Mouse (Mus musculus): ENCODE results near the gene Wipf1. TPM values are rescaled to one million over a fixed set of nuclear protein-coding genes. Genes with fewer than 3 reads are reported as not detected.

Gene Wipf1
- total RNA-seq, 2 experiments from 2014 or later: 14.0 to 16.7 TPM

- intact Hi-C loops (cut with DNase I): no loop called here
- DNase-seq (ENCODE audit: low spot score): no peak
These were observed 126.0 kb downstream of the Wipf1 start for GRCm38 (mm10) chr2:73403385-73404013.

- intact Hi-C loops (cut with DNase I): no loop called here
These were observed 127.8 kb downstream of the Wipf1 start for GRCm38 (mm10) chr2:73401689-73402088.

GRCm38 (mm10) chr2:73397476-73397875, 132.1 kb downstream of the Wipf1 start:
- DNase-seq (ENCODE audit: low spot score): no peak
- intact Hi-C loops (cut with DNase I): no loop called here

More at GRCm38 (mm10) chr2:73401689-73402088, 127.8 kb downstream of the Wipf1 start:
- no peak for DNase-seq (ENCODE audit: low spot score)

DNA sequence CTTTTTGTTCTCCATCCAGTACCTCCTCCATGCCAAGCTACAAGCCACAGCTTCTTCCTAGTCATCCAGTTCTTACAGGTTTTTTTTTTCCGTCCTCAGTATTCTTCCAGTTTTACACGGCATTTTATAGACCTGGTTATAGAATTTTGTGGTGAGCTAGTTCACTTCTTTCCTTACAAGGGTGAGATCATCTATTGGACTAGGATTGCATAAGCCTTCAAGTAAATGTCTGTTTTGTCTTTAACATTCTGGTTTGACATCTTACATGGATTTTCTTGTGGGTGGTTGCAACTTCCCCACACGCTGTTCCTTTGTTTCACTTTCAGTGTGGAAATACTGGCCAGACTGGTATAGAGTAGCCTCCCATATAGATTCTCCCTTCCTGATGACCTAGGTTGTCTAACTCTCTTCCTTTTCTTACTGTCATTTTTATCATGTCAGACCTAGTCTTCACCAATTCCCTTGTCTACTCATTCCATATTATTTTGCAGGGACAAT, 132.7 kb downstream of the Wipf1 start:
- intact Hi-C loops (cut with DNase I): no loop called here
- DNase-seq (ENCODE audit: low spot score): no peak

DNA sequence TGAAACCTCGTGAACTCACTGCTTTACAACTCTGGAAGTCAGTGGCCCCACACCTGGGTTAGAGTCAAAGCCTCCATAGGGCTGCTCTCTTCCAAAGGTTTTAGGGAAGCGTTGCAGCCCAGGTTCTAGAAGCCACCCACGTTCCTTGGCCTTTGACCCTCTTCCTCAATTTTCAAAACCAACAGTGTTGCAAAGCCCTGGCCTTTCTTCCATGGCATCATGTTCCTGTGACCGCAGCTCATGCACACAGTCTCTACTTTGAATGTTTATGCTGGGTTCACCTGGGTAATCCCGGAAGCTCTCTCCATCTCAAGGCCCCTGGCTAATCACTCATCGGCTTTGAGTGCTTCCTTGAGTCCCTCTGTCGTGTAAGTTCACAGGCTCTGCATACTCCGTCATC, 134.0 kb downstream of the Wipf1 start:
- no peak for DNase-seq (ENCODE audit: low spot score)
- intact Hi-C loops (cut with DNase I): no loop called here

DNA sequence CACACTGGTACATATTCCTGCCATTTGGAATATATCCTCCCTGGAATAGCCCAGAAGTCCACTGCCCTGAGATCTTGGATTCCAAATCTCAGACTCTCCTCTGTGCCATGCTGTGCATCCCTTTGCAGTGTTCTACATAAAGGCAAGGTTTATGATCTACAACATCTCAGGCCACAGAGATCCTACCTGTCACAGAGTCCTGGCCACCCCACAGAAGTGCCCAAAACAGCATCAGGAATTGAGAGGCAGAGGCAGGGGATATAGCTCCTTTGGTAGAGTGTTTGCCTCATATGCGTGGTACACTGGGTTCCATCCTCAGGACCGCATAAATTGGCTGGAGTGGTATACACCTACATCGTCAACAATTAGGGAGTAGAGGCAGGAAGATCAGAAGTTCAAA, 135.1 kb downstream of the Wipf1 start:
- DNase-seq (ENCODE audit: low spot score): no peak
- intact Hi-C loops (cut with DNase I): no loop called here

DNA sequence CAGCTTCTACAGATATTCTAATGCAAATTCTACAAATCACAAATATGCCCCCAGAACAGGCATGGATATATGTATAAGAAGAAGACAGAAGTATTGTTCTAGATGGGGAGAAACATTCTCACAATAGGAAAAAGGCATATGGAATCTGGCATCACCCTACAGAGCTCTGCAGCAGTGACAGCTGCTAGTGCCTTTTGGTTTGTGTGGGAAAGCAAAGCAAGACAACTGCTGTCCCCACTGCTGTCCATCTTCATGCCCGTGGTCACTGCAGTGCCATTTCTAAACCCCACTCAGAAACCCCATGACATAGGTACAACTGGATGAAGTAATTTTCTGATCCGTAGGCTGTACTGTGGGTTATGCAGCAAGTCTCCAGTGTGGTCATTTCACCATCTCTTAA, 136.8 kb downstream of the Wipf1 start:
- intact Hi-C loops (cut with DNase I): no loop called here
- DNase-seq (ENCODE audit: low spot score): no peak

- DNase-seq (ENCODE audit: low spot score): no peak
- intact Hi-C loops (cut with DNase I): loop anchor here (5.0 to 10.0 kb wide), 3 partner anchors 78 to 505 kb away; partner anchors contain the start of genes Atf2, Cir1, Ola1 and Scrn3
These were observed 139.6 kb downstream of the Wipf1 start for GRCm38 (mm10) chr2:73389951-73390350.

GRCm38 (mm10) chr2:73387806-73388205, 141.7 kb downstream of the Wipf1 start:
- no peak for DNase-seq (ENCODE audit: low spot score)
- intact Hi-C loops (cut with DNase I): loop anchor here (5.0 to 10.0 kb wide), 3 partner anchors 76 to 507 kb away; partner anchors contain the start of genes Atf2, Cir1, Ola1 and Scrn3

GRCm38 (mm10) chr2:73386356-73387046, 143.0 kb downstream of the Wipf1 start, which contains the start of gene Gpr155:
TSS of gene Gpr155 (minus strand) at chr2:73386572.
- intact Hi-C loops (cut with DNase I): loop anchor here (5.0 to 10.0 kb wide), 3 partner anchors 74 to 508 kb away; partner anchors contain the start of genes Atf2, Cir1, Ola1 and Scrn3
- peak; percentile 100 for DNase-seq (ENCODE audit: low spot score)

GRCm38 (mm10) chr2:73385641-73386355, 143.7 kb downstream of the Wipf1 start:
- intact Hi-C loops (cut with DNase I): loop anchor here (5.0 to 10.0 kb wide), 3 partner anchors 73 to 509 kb away; partner anchors contain the start of genes Atf2, Cir1, Ola1 and Scrn3
- DNase-seq (ENCODE audit: low spot score): no peak

- no peak for DNase-seq (ENCODE audit: low spot score)
- intact Hi-C loops (cut with DNase I): loop anchor here (5.0 to 10.0 kb wide), 3 partner anchors 73 to 510 kb away; partner anchors contain the start of genes Atf2, Cir1, Ola1 and Scrn3
These were observed 144.4 kb downstream of the Wipf1 start for GRCm38 (mm10) chr2:73385172-73385571.

- intact Hi-C loops (cut with DNase I): loop anchor here (10.0 kb wide), 2 partner anchors 166 to 514 kb away; partner anchors contain the start of genes Atf2 and Ola1
- no peak for DNase-seq (ENCODE audit: low spot score)
These were observed 149.1 kb downstream of the Wipf1 start for GRCm38 (mm10) chr2:73380298-73380975.

- intact Hi-C loops (cut with DNase I): loop anchor here (10.0 kb wide), 2 partner anchors 165 to 515 kb away; partner anchors contain the start of genes Atf2 and Ola1
- DNase-seq (ENCODE audit: low spot score): no peak
These were observed 149.9 kb downstream of the Wipf1 start for GRCm38 (mm10) chr2:73379656-73380055.

Other genes with a start within 250 kb of the Wipf1 start
- 10 to 100 TPM; 19.0 to 21.7 TPM for gene Scrn3, start 217.1 kb downstream of the Wipf1 start, total RNA-seq (2021)
- gene Cir1, start 217.0 kb downstream of the Wipf1 start, total RNA-seq (2021): 10 to 100 TPM; 13.4 to 14.7 TPM
- 10 to 100 TPM in 1 of 2 experiments, 1 to 10 TPM in 1; 9.9 to 12.3 TPM for gene Gpr155, start 143.2 kb downstream of the Wipf1 start, total RNA-seq (2021)
- gene Chrna1, start 50.6 kb upstream of the Wipf1 start, total RNA-seq (2021): under 1 TPM in 1 of 2 experiments, not detected in 1; 0.06 TPM
- 10 to 100 TPM; 38.3 to 46.0 TPM for gene Chn1, start 245.6 kb upstream of the Wipf1 start, total RNA-seq (2021)